Mouse (Mus musculus) neutrophil, adult 65 days (primary cell): ENCODE measurements around the gene Oser1. TPM values are rescaled to one million over a fixed set of nuclear protein-coding genes. Genes with fewer than 3 reads are reported as not detected.

Source experiments
- total RNA-seq: library from RNA; stranded (reverse); gene quantifications from 2 replicates; pipeline ENCODE4 v1.2.4, GENCODE M21; 2023

Gene Oser1
- total RNA-seq = 107 and 131 TPM in 2 replicates

GRCm38 (mm10) chr2:163424597-163424996 lies at the start of gene Oser1:
Gene Oser1 (minus strand): TSS chr2:163424697.

GRCm38 (mm10) chr2:163472466-163472851 lies 48.0 kb upstream of the Oser1 start, which contains the start of gene Fitm2:
Gene Fitm2 (minus strand): TSS chr2:163472629.

GRCm38 (mm10) chr2:163438246-163438618 lies 13.7 kb upstream of the Oser1 start, which contains the start of gene Gdap1l1:
Gene Gdap1l1 (plus strand): TSS chr2:163438476.

GRCm38 (mm10) chr2:163397905-163398304 lies 26.6 kb downstream of the Oser1 start, which contains the start of gene Jph2:
Gene Jph2 (minus strand): TSS chr2:163397993.

Other genes with a start within 250 kb of the Oser1 start
- not detected in 2 replicates for gene Tox2, start 221.6 kb downstream of the Oser1 start, total RNA-seq
- gene Jph2, start 26.7 kb downstream of the Oser1 start, total RNA-seq = not detected in 2 replicates
- gene Gdap1l1, start 13.8 kb upstream of the Oser1 start, total RNA-seq = not detected in 2 replicates
- gene Fitm2, start 47.9 kb upstream of the Oser1 start, total RNA-seq = 0.66 and 1.0 TPM in 2 replicates
- not detected in 2 replicates for gene R3hdml, start 67.6 kb upstream of the Oser1 start, total RNA-seq
- gene Hnf4a, start 82.1 kb upstream of the Oser1 start, total RNA-seq = not detected in 2 replicates
- 45.7 and 58.2 TPM in 2 replicates for gene Ttpal, start 177.6 kb upstream of the Oser1 start, total RNA-seq
- 431 and 484 TPM in 2 replicates for gene Serinc3, start 220.4 kb upstream of the Oser1 start, total RNA-seq
- 15.7 and 16.7 TPM in 2 replicates for gene Pkig, start 233.7 kb upstream of the Oser1 start, total RNA-seq